Mouse (Mus musculus): Measurements from ENCODE around the gene Rest. TPM values are rescaled to one million over a fixed set of nuclear protein-coding genes. Genes with fewer than 3 reads are reported as not detected.

Gene Rest
- polyA plus RNA-seq, 1 experiment from 2014 or later: 10.1 TPM

- Histone ChIP-seq H3K36me3 (peaks cover 16% of the 10 kb centered on the region), H3K27me3 (no peaks in the 10 kb centered on the region), H3K4me1 (replicated peaks) (peaks cover 24% of the 10 kb centered on the region), H3K27ac (peak overlapping the region; percentile 90), H3K4me3 (peak overlapping the region; percentile 94), H3K4me2 (peak overlapping the region; percentile 72), H3K9ac (peak overlapping the region; percentile 85), H3K9me3 (no peaks in the 10 kb centered on the region)
- ATAC-seq (ENCODE audit: low FRiP score): no peak
- 2% methylated on average over 11 of the region's 11 CpGs for WGBS
Observed at GRCm38 (mm10) chr5:77266886-77267401, 1.7 kb downstream of the Rest start.

GRCm38 (mm10) chr5:77267441-77267840 lies 2.1 kb downstream of the Rest start:
- H3K4me2 ChIP-seq: peak overlapping the region; percentile 72
- H3K9me3 ChIP-seq: no peaks in the 10 kb centered on the region
- no peak overlapping the region for H3K9ac ChIP-seq
- ATAC-seq (ENCODE audit: low FRiP score): no peak
- H3K27ac ChIP-seq: no peak overlapping the region
- WGBS: 77% methylated on average over 4 of the region's 4 CpGs
- H3K4me1 ChIP-seq (replicated peaks): peaks cover 24% of the 10 kb centered on the region
- peak overlapping the region; percentile 94 for H3K4me3 ChIP-seq
- H3K27me3 ChIP-seq: no peaks in the 10 kb centered on the region
- peaks cover 16% of the 10 kb centered on the region for H3K36me3 ChIP-seq

- no peaks in the 10 kb centered on the region for H3K9me3 ChIP-seq
- peak overlapping the region; percentile 72; the same call in 1 of the 2 replicates for H3K4me2 ChIP-seq
- H3K36me3 ChIP-seq: peaks cover 21% of the 10 kb centered on the region
- peaks cover 24% of the 10 kb centered on the region for H3K4me1 ChIP-seq (replicated peaks)
- H3K9ac ChIP-seq: no peak overlapping the region
- no peak overlapping the region for H3K27ac ChIP-seq
- no peak for ATAC-seq (ENCODE audit: low FRiP score)
- 94% methylated on average over 30 of the region's 30 CpGs for WGBS
- H3K27me3 ChIP-seq: no peaks in the 10 kb centered on the region
- H3K4me3 ChIP-seq: no peak overlapping the region
Observed at GRCm38 (mm10) chr5:77267957-77268624, 2.8 kb downstream of the Rest start.

- no peaks in the 10 kb centered on the region for H3K9me3 ChIP-seq
- no peak overlapping the region for H3K4me3 ChIP-seq
- peaks cover 24% of the 10 kb centered on the region for H3K4me1 ChIP-seq (replicated peaks)
- H3K36me3 ChIP-seq: peaks cover 30% of the 10 kb centered on the region
- H3K27me3 ChIP-seq: no peaks in the 10 kb centered on the region
- no peak for ATAC-seq (ENCODE audit: low FRiP score)
- H3K4me2 ChIP-seq: no peak overlapping the region
- no peak overlapping the region for H3K9ac ChIP-seq
- WGBS: 80% methylated on average over 8 of the region's 8 CpGs
- no peak overlapping the region for H3K27ac ChIP-seq
Observed at GRCm38 (mm10) chr5:77269399-77269798, 4.1 kb downstream of the Rest start.

- Histone ChIP-seq H3K27ac (no peak overlapping the region), H3K27me3 (no peaks in the 10 kb centered on the region), H3K36me3 (peaks cover 56% of the 10 kb centered on the region), H3K9me3 (no peaks in the 10 kb centered on the region), H3K9ac (no peak overlapping the region), H3K4me1 (replicated peaks) (0 out of 2 replicates have a peak, but pooled peaks cover 12% of the 10 kb centered on the region), H3K4me2 (no peak overlapping the region), H3K4me3 (no peak overlapping the region)
- WGBS: 79% methylated on average over 7 of the region's 7 CpGs
- ATAC-seq (ENCODE audit: low FRiP score): no peak
Observed at GRCm38 (mm10) chr5:77273151-77273550, 7.9 kb downstream of the Rest start.

GRCm38 (mm10) chr5:77275950-77276349 lies 10.7 kb downstream of the Rest start:
- no peak for ATAC-seq (ENCODE audit: low FRiP score)
- Histone ChIP-seq H3K27me3 (no peaks in the 10 kb centered on the region), H3K9me3 (no peaks in the 10 kb centered on the region), H3K36me3 (peaks cover 44% of the 10 kb centered on the region), H3K27ac (no peak overlapping the region), H3K4me2 (no peak overlapping the region), H3K4me3 (no peak overlapping the region), H3K9ac (no peak overlapping the region), H3K4me1 (replicated peaks) (no peaks in the 10 kb centered on the region)
- 93% methylated on average over 5 of the region's 5 CpGs for WGBS

- 97% methylated on average over 6 of the region's 6 CpGs for WGBS
Observed at GRCm38 (mm10) chr5:77277204-77277603, 11.9 kb downstream of the Rest start.

GRCm38 (mm10) chr5:77281518-77282174 lies 16.4 kb downstream of the Rest start:
- Histone ChIP-seq H3K9me3 (no peaks in the 10 kb centered on the region), H3K36me3 (peaks cover 43% of the 10 kb centered on the region), H3K9ac (no peak overlapping the region; the same call in 1 of the 2 replicates), H3K4me3 (no peak overlapping the region), H3K27me3 (no peaks in the 10 kb centered on the region), H3K4me2 (no peak overlapping the region), H3K27ac (no peak overlapping the region), H3K4me1 (replicated peaks) (no peaks in the 10 kb centered on the region)
- WGBS: 80% methylated on average over 20 of the region's 20 CpGs
- no peak for ATAC-seq (ENCODE audit: low FRiP score)

More at GRCm38 (mm10) chr5:77277204-77277603, 11.9 kb downstream of the Rest start:
- H3K27ac ChIP-seq: no peak overlapping the region
- H3K9ac ChIP-seq: no peak overlapping the region
- H3K4me2 ChIP-seq: no peak overlapping the region
- H3K36me3 ChIP-seq: peaks cover 56% of the 10 kb centered on the region
- no peak overlapping the region for H3K4me3 ChIP-seq
- no peaks in the 10 kb centered on the region for H3K4me1 ChIP-seq (replicated peaks)
- H3K27me3 ChIP-seq: no peaks in the 10 kb centered on the region
- no peaks in the 10 kb centered on the region for H3K9me3 ChIP-seq
- ATAC-seq (ENCODE audit: low FRiP score): no peak

- 88% methylated on average over 9 of the region's 9 CpGs for WGBS
- H3K27me3 ChIP-seq: no peaks in the 10 kb centered on the region
- no peak overlapping the region for H3K4me3 ChIP-seq
- no peak overlapping the region; the same call in 1 of the 2 replicates for H3K9ac ChIP-seq
- H3K36me3 ChIP-seq: peaks cover 38% of the 10 kb centered on the region
- H3K4me1 ChIP-seq (replicated peaks): no peaks in the 10 kb centered on the region
- H3K4me2 ChIP-seq: no peak overlapping the region
- no peak overlapping the region for H3K27ac ChIP-seq
- no peak for ATAC-seq (ENCODE audit: low FRiP score)
- no peaks in the 10 kb centered on the region for H3K9me3 ChIP-seq
Observed at GRCm38 (mm10) chr5:77282242-77282641, 17.0 kb downstream of the Rest start.

GRCm38 (mm10) chr5:77285685-77286084 lies 20.4 kb downstream of the Rest start:
- ATAC-seq (ENCODE audit: low FRiP score): no peak
- no peak overlapping the region for H3K4me3 ChIP-seq
- H3K27ac ChIP-seq: no peak overlapping the region
- no peaks in the 10 kb centered on the region for H3K9me3 ChIP-seq
- no peaks in the 10 kb centered on the region for H3K27me3 ChIP-seq
- H3K4me2 ChIP-seq: no peak overlapping the region
- no peaks in the 10 kb centered on the region for H3K4me1 ChIP-seq (replicated peaks)
- WGBS: 86% methylated on average over 7 of the region's 7 CpGs
- peaks cover 60% of the 10 kb centered on the region for H3K36me3 ChIP-seq
- no peak overlapping the region for H3K9ac ChIP-seq

GRCm38 (mm10) chr5:77286904-77287303 lies 21.6 kb downstream of the Rest start:
- no peaks in the 10 kb centered on the region for H3K4me1 ChIP-seq (replicated peaks)
- H3K36me3 ChIP-seq: peaks cover 58% of the 10 kb centered on the region
- no peak overlapping the region for H3K27ac ChIP-seq
- H3K4me3 ChIP-seq: no peak overlapping the region
- H3K9me3 ChIP-seq: no peaks in the 10 kb centered on the region
- 92% methylated on average over 5 of the region's 5 CpGs for WGBS
- no peak overlapping the region for H3K4me2 ChIP-seq
- no peak for ATAC-seq (ENCODE audit: low FRiP score)
- no peak overlapping the region for H3K9ac ChIP-seq
- H3K27me3 ChIP-seq: no peaks in the 10 kb centered on the region

- Histone ChIP-seq H3K9ac (no peak overlapping the region), H3K4me2 (no peak overlapping the region), H3K27ac (no peak overlapping the region), H3K4me3 (no peak overlapping the region), H3K27me3 (no peaks in the 10 kb centered on the region), H3K9me3 (no peaks in the 10 kb centered on the region), H3K36me3 (peaks cover 58% of the 10 kb centered on the region), H3K4me1 (replicated peaks) (no peaks in the 10 kb centered on the region)
- WGBS: 86% methylated on average over 6 of the region's 6 CpGs
- no peak for ATAC-seq (ENCODE audit: low FRiP score)
Observed at GRCm38 (mm10) chr5:77287901-77288300, 22.6 kb downstream of the Rest start.
